Mouse (Mus musculus) embryonic fibroblast, embryonic 13.5 days (primary cell): ENCODE data around the gene Ppef2.

Experiments used
- CTCF ChIP-seq: IDR thresholded peaks from 2 replicates; pipeline ENCODE4 v1.5.1; 2011; ENCODE audit warnings: mild to moderate bottlenecking, control low read depth, low read length, moderate library complexity, borderline replicate concordance; ENCODE audit not compliant: insufficient read depth
- POLR2A ChIP-seq: IDR thresholded peaks from 2 replicates; pipeline ENCODE4 v1.6.1; 2011; ENCODE audit warnings: low read depth, mild to moderate bottlenecking, control low read depth, low read length, moderate library complexity

GRCm38 (mm10) chr5:92219826-92220225, 36.3 kb downstream of the Ppef2 start:
- TF ChIP-seq CTCF: no peak
- TF ChIP-seq POLR2A: no peak
